Mouse (Mus musculus): ENCODE measurements at regions not wholly inside any gene's neighbourhood (a gene's known extent, or its start where the extent isn't known, plus 50 kb on each side); places are given as distances from the start of the nearest gene placed in this dataset.

DNA sequence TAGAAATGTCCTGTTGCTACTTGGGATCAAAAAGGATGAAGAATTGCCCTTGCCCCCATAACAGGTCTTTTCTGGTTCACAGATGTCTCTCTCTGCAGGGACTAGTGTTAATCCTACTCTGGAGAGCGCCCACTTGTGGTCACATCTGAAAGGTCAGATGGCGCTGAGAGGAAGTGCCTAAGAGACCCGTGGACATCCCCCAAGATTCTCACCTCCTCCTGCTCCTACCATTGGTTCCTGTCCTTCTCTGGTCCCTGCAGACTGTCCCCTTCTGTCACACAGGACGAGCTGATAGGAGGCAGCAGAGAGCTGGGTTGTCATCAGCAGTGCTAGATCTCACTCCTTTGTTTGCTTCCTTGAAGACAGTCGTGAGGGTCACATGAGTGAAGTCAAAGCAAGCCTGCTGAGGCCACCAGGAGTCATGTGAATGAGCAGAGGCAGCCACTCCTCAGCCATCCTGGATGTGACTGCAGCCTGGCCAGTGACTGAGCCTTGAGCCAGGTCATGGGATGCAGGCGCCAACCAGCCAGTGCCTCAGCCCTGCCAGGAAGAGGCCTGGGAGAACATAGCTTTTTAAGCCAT is 420.6 kb downstream of the Matn1 start:
- TF ChIP-seq GATA1 (IDR thresholded peaks at IDR 0.05; ENCODE audit: borderline replicate concordance, low read length), result no peak
- no peak for TF ChIP-seq FLI1 (IDR thresholded peaks at IDR 0.05; ENCODE audit: low read length)

All from megakaryocyte, embryonic 14.5 days (primary cell).